Mouse (Mus musculus): ENCODE measurements at regions not wholly inside any gene's neighbourhood (a gene's known extent, or its start where the extent isn't known, plus 50 kb on each side); places are given as distances from the start of the nearest gene placed in this dataset.

- TF ChIP-seq POLR2A (IDR thresholded peaks at IDR 0.05; ENCODE audit: low read depth, low read length): no peak
- TF ChIP-seq CTCF (conservative IDR thresholded peaks at IDR 0.05; ENCODE audit: insufficient read depth, insufficient read length, low read depth, low read length): no peak
These were observed 164.2 kb upstream of the Cdkn2b start for GRCm38 (mm10) chr4:89474836-89475541.

GRCm38 (mm10) chr4:89471426-89471825 is 160.6 kb upstream of the Cdkn2b start:
- 100% methylated on average over 1 of the region's 1 CpGs for WGBS

More at GRCm38 (mm10) chr4:89474836-89475541, 164.2 kb upstream of the Cdkn2b start:
- DNase-seq: no peak
- 40% methylated on average over 7 of the region's 7 CpGs for WGBS
- Histone ChIP-seq H3K27me3 (replicated peaks; ENCODE audit: control insufficient read depth, insufficient read depth, low read length) (no peaks in the 10 kb centered on the region; the same call in 1 of the 2 replicates), H3K36me3 (ENCODE audit: control insufficient read depth, insufficient read depth, low read length) (no peaks in the 10 kb centered on the region), H3K4me1 (ENCODE audit: control insufficient read depth, insufficient read depth, low read length) (no peaks in the 10 kb centered on the region), H3K27ac (ENCODE audit: insufficient read depth, low read depth, low read length) (no peak overlapping the region), H3K4me3 (ENCODE audit: insufficient read depth, low read depth, low read length) (no peak overlapping the region)

GRCm38 (mm10) chr4:89470756-89471155 is 159.9 kb upstream of the Cdkn2b start:
- no peaks in the 10 kb centered on the region for H3K4me1 ChIP-seq (ENCODE audit: control insufficient read depth, insufficient read depth, low read length)
- no peak for TF ChIP-seq POLR2A (IDR thresholded peaks at IDR 0.05; ENCODE audit: low read depth, low read length)
- TF ChIP-seq CTCF (conservative IDR thresholded peaks at IDR 0.05; ENCODE audit: insufficient read depth, insufficient read length, low read depth, low read length): no peak
- no peak overlapping the region for H3K4me3 ChIP-seq (ENCODE audit: insufficient read depth, low read depth, low read length)
- H3K27me3 ChIP-seq (replicated peaks; ENCODE audit: control insufficient read depth, insufficient read depth, low read length): no peaks in the 10 kb centered on the region
- no peak for DNase-seq
- H3K27ac ChIP-seq (ENCODE audit: insufficient read depth, low read depth, low read length): no peak overlapping the region
- H3K36me3 ChIP-seq (ENCODE audit: control insufficient read depth, insufficient read depth, low read length): no peaks in the 10 kb centered on the region
- WGBS: 88% methylated on average over 2 of the region's 2 CpGs

More at GRCm38 (mm10) chr4:89471426-89471825, 160.6 kb upstream of the Cdkn2b start:
- Histone ChIP-seq H3K4me3 (ENCODE audit: insufficient read depth, low read depth, low read length) (no peak overlapping the region), H3K27me3 (replicated peaks; ENCODE audit: control insufficient read depth, insufficient read depth, low read length) (no peaks in the 10 kb centered on the region), H3K4me1 (ENCODE audit: control insufficient read depth, insufficient read depth, low read length) (no peaks in the 10 kb centered on the region), H3K27ac (ENCODE audit: insufficient read depth, low read depth, low read length) (no peak overlapping the region), H3K36me3 (ENCODE audit: control insufficient read depth, insufficient read depth, low read length) (no peaks in the 10 kb centered on the region)
- DNase-seq: no peak
- TF ChIP-seq POLR2A (IDR thresholded peaks at IDR 0.05; ENCODE audit: low read depth, low read length) (no peak), CTCF (conservative IDR thresholded peaks at IDR 0.05; ENCODE audit: insufficient read depth, insufficient read length, low read depth, low read length) (no peak)

- 39% methylated on average over 8 of the region's 8 CpGs for WGBS
- no peaks in the 10 kb centered on the region for H3K27me3 ChIP-seq (replicated peaks; ENCODE audit: control insufficient read depth, insufficient read depth, low read length)
- no peaks in the 10 kb centered on the region for H3K4me1 ChIP-seq (ENCODE audit: control insufficient read depth, insufficient read depth, low read length)
- H3K4me3 ChIP-seq (ENCODE audit: insufficient read depth, low read depth, low read length): no peak overlapping the region
- H3K36me3 ChIP-seq (ENCODE audit: control insufficient read depth, insufficient read depth, low read length): no peaks in the 10 kb centered on the region
- H3K27ac ChIP-seq (ENCODE audit: insufficient read depth, low read depth, low read length): no peak overlapping the region
- TF ChIP-seq POLR2A (IDR thresholded peaks at IDR 0.05; ENCODE audit: low read depth, low read length): no peak
- TF ChIP-seq CTCF (conservative IDR thresholded peaks at IDR 0.05; ENCODE audit: insufficient read depth, insufficient read length, low read depth, low read length): no peak
- no peak for DNase-seq
These were observed 159.0 kb upstream of the Cdkn2b start for GRCm38 (mm10) chr4:89469883-89470282.

- Histone ChIP-seq H3K27ac (ENCODE audit: insufficient read depth, low read depth, low read length) (no peak overlapping the region), H3K36me3 (ENCODE audit: control insufficient read depth, insufficient read depth, low read length) (no peaks in the 10 kb centered on the region), H3K27me3 (replicated peaks; ENCODE audit: control insufficient read depth, insufficient read depth, low read length) (no peaks in the 10 kb centered on the region), H3K4me3 (ENCODE audit: insufficient read depth, low read depth, low read length) (no peak overlapping the region), H3K4me1 (ENCODE audit: control insufficient read depth, insufficient read depth, low read length) (no peaks in the 10 kb centered on the region)
- TF ChIP-seq POLR2A (IDR thresholded peaks at IDR 0.05; ENCODE audit: low read depth, low read length): no peak
- TF ChIP-seq CTCF (conservative IDR thresholded peaks at IDR 0.05; ENCODE audit: insufficient read depth, insufficient read length, low read depth, low read length): no peak
- 71% methylated on average over 3 of the region's 3 CpGs for WGBS
- DNase-seq: no peak
These were observed 158.6 kb upstream of the Cdkn2b start for GRCm38 (mm10) chr4:89469406-89469805.

GRCm38 (mm10) chr4:89466766-89467165 is 155.9 kb upstream of the Cdkn2b start:
- WGBS: 89% methylated on average over 3 of the region's 3 CpGs

GRCm38 (mm10) chr4:89463121-89463520 is 152.3 kb upstream of the Cdkn2b start:
- TF ChIP-seq CTCF (conservative IDR thresholded peaks at IDR 0.05; ENCODE audit: insufficient read depth, insufficient read length, low read depth, low read length) (no peak), POLR2A (IDR thresholded peaks at IDR 0.05; ENCODE audit: low read depth, low read length) (no peak)
- Histone ChIP-seq H3K4me1 (ENCODE audit: control insufficient read depth, insufficient read depth, low read length) (no peaks in the 10 kb centered on the region), H3K4me3 (ENCODE audit: insufficient read depth, low read depth, low read length) (no peak overlapping the region), H3K36me3 (ENCODE audit: control insufficient read depth, insufficient read depth, low read length) (no peaks in the 10 kb centered on the region), H3K27me3 (replicated peaks; ENCODE audit: control insufficient read depth, insufficient read depth, low read length) (no peaks in the 10 kb centered on the region), H3K27ac (ENCODE audit: insufficient read depth, low read depth, low read length) (no peak overlapping the region)
- DNase-seq: no peak
- WGBS: 70% methylated on average over 4 of the region's 4 CpGs

More at GRCm38 (mm10) chr4:89466766-89467165, 155.9 kb upstream of the Cdkn2b start:
- TF ChIP-seq POLR2A (IDR thresholded peaks at IDR 0.05; ENCODE audit: low read depth, low read length) (no peak), CTCF (conservative IDR thresholded peaks at IDR 0.05; ENCODE audit: insufficient read depth, insufficient read length, low read depth, low read length) (no peak)
- no peak for DNase-seq
- H3K4me1 ChIP-seq (ENCODE audit: control insufficient read depth, insufficient read depth, low read length): no peaks in the 10 kb centered on the region
- H3K27ac ChIP-seq (ENCODE audit: insufficient read depth, low read depth, low read length): no peak overlapping the region
- H3K36me3 ChIP-seq (ENCODE audit: control insufficient read depth, insufficient read depth, low read length): no peaks in the 10 kb centered on the region
- no peaks in the 10 kb centered on the region for H3K27me3 ChIP-seq (replicated peaks; ENCODE audit: control insufficient read depth, insufficient read depth, low read length)
- H3K4me3 ChIP-seq (ENCODE audit: insufficient read depth, low read depth, low read length): no peak overlapping the region

Measured in kidney, adult 2 months (tissue).